Mouse (Mus musculus) splenic B cell, adult 2 months (primary cell): ENCODE results near the gene Frs2.
A peak's percentile ranks its signal among the peaks of the same experiment; 100 is the strongest.
"Not testable (repeated sequence)": the region's sequence is repeated elsewhere in the genome, so short reads cannot be mapped to it uniquely, and the experiment has no call there.

Source experiments
- DNase-seq: peaks from one replicate; pipeline ENCODE4 v3.0.0-alpha.2; 2011; ENCODE audit warnings: low read depth, low spot score
- H3K27me3 ChIP-seq: 2 replicates; pipeline ENCODE4 v1.6.1; 2012; ENCODE audit warnings: mild to moderate bottlenecking, low read length, moderate library complexity, mixed read lengths; ENCODE audit not compliant: control insufficient read depth, poor library complexity, insufficient read depth, severe bottlenecking
- H3K36me3 ChIP-seq: 2 replicates; pipeline ENCODE4 v1.6.1; 2012; ENCODE audit warnings: mild to moderate bottlenecking, low read length, moderate library complexity, mixed read lengths; ENCODE audit not compliant: control insufficient read depth, poor library complexity, insufficient read depth, severe bottlenecking

Frs2 gene

DNA sequence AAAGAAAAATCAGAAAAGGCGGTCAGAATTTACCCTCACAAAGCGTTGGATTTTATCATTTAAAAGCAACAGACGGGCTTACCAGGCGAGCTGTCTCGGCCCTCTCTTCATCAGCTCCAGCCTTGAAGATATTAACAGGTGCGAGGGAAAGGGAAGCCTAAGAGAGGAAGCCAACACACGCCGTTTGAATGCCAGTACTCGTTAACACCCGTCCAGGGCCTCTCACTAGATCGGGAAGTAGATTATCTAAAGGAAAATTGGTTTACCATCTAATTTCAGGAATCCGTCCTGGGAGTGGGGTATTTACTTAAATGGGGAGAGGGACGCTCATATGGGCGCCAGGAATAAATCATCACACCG is 85.5 kb downstream of the Frs2 start:
- no peaks in the 10 kb centered on the region for H3K27me3 ChIP-seq
- no peak for DNase-seq

DNA sequence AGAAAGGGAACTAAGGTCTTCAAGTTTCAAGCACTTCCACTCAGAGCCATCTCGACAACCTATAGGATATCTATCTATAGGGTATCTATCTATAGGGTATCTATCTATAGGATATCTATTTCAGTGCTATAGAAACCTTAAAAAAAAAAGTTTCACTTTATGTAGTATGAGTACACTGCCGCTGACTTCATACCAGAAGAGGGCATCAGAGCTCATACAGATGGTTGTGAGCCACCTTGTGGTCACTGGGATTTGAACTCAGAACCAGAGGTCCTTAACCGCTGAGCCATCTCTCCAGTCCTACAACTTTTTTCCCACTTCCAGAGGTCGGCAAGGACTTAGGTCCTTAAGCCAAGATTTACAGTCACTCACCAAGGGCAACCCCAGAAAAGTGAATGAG is 92.7 kb downstream of the Frs2 start:
- peaks cover 35% of the 10 kb centered on the region for H3K36me3 ChIP-seq
- peak; percentile 29 for DNase-seq
- H3K27me3 ChIP-seq, result no peaks in the 10 kb centered on the region

More for the DNA sequence above, 85.5 kb downstream of the Frs2 start:
- H3K36me3 ChIP-seq, result peaks cover 23% of the 10 kb centered on the region

DNA sequence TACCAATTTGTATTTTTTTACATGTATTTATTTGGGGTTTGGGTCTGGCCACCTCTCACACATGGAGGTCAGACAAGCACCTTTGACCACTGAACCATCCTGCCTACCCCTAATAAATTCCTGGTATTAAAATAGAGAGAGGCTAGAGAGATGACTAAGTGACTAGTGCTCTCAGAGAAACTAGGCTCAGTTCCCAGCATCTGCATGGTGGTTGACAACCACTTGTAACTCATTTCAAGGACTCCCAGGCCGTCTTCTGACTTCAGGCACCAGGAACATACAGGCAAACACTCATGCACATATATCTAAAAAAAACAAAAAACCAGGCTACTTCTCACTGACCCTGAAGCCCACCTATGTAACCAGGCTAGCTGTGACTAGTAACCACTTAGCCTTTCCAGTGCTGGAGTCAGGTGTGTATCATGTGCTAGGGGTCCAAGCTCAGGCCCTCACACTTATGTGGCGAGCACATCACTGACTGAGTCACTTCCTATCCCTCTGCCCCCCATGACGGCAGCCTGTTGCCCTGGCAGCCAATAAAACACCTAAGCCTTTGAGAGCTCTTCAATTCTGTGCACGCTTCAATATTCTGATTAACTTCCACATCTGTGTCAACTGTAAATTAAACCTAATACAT is 98.3 kb downstream of the Frs2 start:
- DNase-seq, result no peak
- peaks cover 20% of the 10 kb centered on the region for H3K36me3 ChIP-seq
- H3K27me3 ChIP-seq, result peaks cover 2% of the 10 kb centered on the region; the same call in 1 of the 2 replicates

DNA sequence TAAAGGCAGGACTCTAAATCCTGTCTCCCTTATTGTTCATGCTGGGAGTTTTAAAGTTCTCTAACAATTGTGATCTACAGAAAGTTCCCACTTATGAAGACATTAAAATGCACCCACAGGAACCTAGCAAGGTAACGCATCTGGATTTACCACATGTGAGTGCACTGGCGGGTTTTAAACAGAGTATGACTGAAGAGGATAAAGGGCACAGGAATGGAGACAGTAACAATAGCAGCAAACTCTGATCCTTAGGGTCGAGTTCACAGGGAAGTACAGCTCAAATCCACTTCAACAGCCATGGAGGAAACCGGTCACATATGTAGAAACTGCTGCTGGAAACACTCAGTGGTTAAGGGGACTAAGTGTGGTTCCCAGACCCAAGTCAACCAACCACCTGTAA is 99.1 kb downstream of the Frs2 start:
- DNase-seq, result no peak
- Histone ChIP-seq H3K27me3 (peaks cover 2% of the 10 kb centered on the region; the same call in 1 of the 2 replicates), H3K36me3 (peaks cover 15% of the 10 kb centered on the region)

DNA sequence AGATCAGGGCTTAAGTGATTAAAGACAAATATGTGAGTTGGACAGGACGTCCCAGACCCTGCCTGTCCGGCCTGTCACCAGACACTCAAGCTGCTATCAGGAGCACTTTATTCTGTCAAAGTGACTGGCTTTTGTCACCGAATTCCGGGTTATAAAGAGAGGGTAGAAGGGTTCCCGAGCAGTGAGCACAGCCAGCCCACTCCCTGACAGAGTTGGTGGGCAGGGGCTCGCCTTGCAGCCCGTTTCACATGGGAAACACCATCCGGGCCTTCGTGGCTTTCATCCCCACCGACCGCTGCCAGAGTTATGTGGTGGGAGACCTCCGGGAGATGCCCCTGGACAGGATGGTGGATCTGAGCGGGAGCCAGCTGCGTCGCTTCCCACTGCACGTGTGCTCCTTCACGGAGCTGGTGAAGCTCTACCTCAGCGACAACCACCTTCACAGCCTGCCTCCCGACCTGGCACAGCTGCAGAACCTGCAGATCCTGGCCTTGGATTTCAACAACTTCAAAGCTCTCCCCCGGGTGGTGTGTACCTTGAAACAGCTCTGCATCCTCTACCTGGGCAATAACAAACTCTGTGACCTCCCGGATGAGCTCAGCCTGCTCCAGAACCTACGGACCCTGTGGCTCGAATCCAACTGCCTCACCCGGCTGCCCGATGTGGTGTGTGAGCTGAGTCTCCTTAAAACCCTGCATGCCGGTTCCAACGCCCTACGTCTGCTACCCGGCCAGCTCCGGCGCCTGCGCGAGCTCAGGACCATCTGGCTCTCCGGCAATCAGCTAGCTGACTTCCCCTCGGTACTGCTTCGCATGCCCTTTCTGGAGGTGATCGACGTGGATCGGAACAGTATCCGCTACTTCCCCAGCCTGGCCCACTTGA is 102.9 kb downstream of the Frs2 start, which contains the start of gene Lrrc10:
Lrrc10 (plus strand) TSS at position 167 of the 882 bp plus-strand sequence.
- peaks cover 2% of the 10 kb centered on the region; the same call in 1 of the 2 replicates for H3K27me3 ChIP-seq
- DNase-seq, result no peak
- H3K36me3 ChIP-seq, result peaks cover 11% of the 10 kb centered on the region

DNA sequence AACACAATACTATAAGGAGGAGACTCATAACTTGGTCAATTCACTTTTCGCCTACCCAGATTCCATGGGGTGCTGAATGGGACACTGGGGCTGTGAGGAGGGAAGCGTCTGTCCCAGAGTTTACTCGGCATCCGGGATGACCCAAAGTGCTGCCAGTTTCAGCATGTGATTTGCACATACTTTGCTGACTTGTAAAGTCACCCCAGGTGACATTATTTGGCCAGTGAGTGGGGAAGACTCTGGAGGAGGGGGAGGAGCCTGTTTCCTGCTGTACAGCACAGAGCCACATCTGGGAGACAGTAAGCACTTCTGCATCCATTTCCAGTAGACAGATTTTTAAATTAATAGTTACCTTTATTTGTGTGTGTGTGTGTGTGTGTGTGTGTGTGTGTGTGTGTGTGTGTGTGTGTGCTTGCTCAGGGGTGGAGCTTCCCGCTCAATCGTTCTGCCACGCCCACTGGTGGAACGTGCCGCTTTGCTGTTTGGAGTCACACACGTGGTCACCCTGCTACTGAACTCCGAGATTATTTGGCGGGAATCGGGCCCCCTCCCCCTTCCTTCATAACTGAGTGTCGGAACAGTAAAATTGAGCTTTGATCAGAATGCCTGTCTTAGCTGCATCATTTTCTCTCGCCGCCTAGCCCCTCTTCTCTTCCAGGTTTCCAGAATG is 104.7 kb downstream of the Frs2 start:
- H3K36me3 ChIP-seq, DNase-seq: not testable (repeated sequence)

DNA sequence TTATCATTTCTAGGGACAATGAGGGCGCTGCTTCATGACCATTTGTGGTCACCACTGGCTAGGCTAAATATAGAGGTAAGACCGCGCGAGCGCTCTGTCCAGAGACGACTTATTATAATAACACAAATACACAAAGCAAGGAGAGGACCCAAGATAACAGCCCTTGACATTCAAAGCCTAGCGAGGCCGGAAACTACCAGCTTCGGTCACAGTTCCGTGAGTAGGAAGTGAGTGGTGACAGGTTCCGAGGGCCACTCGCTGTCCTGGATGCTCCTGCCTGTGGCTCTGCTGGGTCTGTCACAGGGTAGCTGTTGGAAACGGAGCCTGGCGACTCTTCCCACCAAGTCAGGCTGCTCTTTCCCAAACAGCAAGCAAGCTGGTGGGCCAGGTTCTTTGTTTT is 106.0 kb downstream of the Frs2 start:
- Histone ChIP-seq H3K27me3 (peaks cover 2% of the 10 kb centered on the region; the same call in 1 of the 2 replicates), H3K36me3 (no peaks in the 10 kb centered on the region)
- no peak for DNase-seq

More for the DNA sequence above, 104.7 kb downstream of the Frs2 start:
- H3K27me3 ChIP-seq, result not testable (repeated sequence)

DNA sequence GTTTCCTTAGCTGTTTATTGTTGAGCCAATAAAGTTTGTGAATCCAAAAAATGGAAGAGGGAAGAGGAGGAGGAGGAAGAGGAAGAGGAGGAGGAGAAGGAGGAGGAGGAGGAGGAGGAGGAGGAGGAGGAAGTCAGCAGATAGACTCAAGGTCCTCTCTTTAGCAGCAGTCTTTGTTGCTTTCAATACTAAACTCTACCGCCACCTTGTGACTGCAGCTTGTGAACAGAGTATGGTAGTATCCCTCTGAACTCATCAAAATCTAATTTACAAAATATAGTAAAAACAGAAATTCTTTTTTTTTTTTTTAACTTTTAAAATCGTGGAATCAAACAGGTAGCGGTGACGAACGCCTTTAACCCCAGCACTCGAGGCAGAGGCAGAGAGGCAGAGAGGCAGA is 108.0 kb downstream of the Frs2 start:
- Histone ChIP-seq H3K27me3 (no peaks in the 10 kb centered on the region), H3K36me3 (no peaks in the 10 kb centered on the region)
- no peak for DNase-seq

DNA sequence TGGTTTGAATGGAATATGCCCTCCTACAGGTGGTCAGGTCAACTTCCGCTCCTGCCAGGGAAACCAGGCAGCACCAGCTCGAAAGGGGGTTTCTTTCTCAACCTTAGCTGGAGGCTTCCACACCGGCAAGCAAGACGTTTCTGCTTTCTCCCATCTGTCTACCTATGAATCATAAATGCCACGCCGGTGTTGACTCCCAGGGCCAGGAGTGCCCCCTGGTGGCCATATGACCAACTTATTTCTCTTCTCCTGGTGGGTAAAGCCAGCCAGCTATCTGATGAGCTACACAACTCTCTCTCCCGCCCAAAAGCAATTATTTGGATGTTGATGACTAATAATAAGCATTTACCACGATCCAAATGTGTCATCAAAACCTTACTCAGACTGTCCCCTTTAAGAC is 114.5 kb downstream of the Frs2 start:
- DNase-seq, result peak; percentile 84
- H3K27me3 ChIP-seq, result no peaks in the 10 kb centered on the region
- no peaks in the 10 kb centered on the region for H3K36me3 ChIP-seq

DNA sequence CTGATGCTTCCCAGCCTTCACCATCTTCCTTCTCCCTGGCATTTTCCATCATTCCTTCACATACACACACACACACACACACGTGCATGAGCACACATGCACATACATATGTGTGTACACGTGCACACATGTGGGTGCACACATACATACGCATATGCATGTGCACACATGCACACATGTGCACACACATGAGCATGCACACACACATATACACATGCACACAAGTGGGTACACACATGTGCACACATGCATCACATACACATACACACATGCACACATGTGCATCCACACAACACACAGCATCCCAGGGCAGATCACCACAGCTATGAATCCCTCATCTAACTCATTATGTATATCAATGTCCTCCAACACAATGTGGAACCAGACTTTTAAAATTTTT is 117.2 kb downstream of the Frs2 start:
- no peak for DNase-seq

DNA sequence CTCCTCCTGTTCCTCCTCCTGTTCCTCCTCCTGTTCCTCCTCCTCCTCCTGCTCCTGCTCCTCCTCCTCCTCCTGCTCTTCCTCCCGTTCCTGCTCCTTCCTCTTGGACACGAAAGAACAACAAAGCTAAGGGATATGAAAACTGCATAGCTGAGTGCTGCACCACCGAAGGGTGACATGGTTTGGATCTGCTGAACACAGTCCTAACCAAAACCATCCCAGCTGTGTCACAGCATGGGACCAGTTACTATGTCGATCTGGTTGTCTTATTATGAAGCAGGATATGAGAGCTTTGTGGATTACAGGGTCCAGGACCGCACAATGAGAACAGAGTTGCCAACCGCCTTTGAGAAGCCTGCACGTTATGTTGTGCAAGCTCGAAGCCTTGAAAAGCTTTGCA is 122.2 kb downstream of the Frs2 start:
- Histone ChIP-seq H3K27me3 (no peaks in the 10 kb centered on the region), H3K36me3 (no peaks in the 10 kb centered on the region)
- no peak for DNase-seq

More for the DNA sequence above, 117.2 kb downstream of the Frs2 start:
- Histone ChIP-seq H3K36me3 (no peaks in the 10 kb centered on the region), H3K27me3 (no peaks in the 10 kb centered on the region)

DNA sequence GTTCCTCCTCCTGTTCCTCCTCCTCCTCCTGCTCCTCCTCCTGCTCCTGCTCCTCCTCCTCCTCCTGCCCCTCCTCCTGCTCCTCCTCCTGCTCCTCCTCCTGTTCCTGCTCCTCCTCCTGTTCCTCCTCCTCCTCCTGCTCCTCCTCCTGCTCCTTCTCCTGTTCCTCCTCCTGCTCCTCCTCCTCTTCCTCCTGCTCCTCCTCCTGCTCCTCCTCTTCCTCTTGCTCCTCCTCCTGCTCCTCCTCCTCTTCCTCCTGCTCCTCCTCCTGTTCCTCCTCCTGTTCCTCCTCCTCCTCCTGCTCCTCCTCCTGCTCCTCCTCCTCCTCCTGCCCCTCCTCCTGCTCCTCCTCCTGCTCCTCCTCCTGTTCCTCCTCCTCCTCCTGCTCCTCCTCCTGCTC is 122.6 kb downstream of the Frs2 start:
- DNase-seq, H3K27me3 ChIP-seq, H3K36me3 ChIP-seq: not testable (repeated sequence)

DNA sequence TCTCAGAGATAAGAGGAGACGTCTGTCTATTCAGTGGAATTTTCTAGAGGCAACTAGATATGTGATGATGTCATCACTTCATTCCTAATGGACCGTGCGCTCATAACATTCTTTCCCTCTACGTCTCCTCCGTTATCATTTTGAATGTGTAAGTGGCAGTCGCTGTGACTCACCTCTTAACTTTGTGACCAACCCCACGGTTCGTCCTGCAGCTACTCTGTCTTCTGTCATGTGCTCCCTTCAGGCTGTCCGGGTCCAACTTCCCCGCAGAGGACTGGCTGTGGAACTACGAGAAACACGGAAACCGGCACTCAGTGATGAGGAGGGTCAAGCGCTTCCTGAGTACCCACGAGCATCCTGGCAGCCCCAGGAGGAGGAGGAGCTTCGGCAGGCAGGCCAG is 124.6 kb downstream of the Frs2 start:
- Histone ChIP-seq H3K36me3 (no peaks in the 10 kb centered on the region), H3K27me3 (no peaks in the 10 kb centered on the region)
- no peak for DNase-seq

DNA sequence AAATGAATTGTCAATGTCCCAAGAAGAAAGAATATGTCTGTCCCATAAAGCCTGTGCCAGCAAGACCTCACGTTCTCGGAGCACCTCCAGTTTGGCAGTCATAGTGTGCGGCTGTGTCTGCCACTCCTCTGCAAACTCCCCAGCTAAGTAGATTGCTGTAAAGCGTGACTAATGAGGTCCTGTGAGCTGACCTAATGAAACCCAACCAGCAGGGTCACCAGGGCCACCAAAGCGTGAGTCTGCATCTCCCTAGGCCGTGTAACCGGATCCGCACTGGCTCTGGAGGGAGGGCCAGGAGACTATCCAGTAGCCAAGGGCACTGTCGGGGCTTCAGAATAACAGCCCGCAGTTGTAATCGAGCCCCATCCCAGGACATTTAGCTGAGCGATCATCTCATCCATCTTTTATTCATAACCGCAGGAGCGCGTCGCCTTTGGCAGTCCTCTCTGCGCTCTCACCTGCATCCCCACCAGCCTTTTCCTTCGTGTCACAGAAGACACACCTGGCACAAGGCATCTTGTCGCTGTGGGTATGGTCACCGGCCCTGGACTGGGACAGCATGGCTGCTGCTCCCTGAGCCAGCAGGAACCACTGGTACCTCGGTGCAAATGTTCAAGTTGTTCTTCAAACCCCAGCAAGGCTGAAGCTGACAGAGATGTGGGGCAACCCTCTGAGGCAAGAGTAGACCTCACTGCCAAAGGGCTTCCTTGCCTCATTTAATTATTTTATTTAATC is 127.1 kb downstream of the Frs2 start:
- no peaks in the 10 kb centered on the region for H3K36me3 ChIP-seq
- H3K27me3 ChIP-seq, result no peaks in the 10 kb centered on the region; the same call in 1 of the 2 replicates
- no peak for DNase-seq
